Mouse (Mus musculus): ENCODE measurements around the gene Fggy. TPM values are rescaled to one million over a fixed set of nuclear protein-coding genes. Genes with fewer than 3 reads are reported as not detected.
A peak's percentile ranks its signal among the peaks of the same experiment; 100 is the strongest.

Gene Fggy
- total RNA-seq, 2 experiments from 2014 or later, result 9.0 to 15.5 TPM

DNA sequence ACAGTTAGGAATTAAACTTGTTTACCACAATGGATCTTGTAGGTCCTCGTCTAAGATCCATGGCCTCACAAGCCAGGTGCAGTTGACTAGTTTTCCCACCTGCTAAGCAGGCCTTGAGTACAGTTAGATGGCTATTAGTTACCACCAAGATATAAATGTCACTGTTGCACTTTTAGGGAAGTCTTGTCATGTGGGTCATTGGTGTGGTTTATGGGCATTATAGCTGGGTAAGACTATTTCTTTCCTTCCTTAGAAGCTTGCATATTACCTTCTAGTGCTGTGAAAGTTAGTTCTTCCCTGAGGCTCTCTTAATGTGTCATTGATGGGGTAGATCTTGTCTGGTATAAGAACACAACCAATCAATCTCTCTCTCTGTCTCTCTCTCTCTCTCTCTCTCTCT, 152.4 kb downstream of the Fggy start:
- ATAC-seq (replicated peaks; ENCODE audit: poor library complexity, severe bottlenecking), result peak; percentile 66

DNA sequence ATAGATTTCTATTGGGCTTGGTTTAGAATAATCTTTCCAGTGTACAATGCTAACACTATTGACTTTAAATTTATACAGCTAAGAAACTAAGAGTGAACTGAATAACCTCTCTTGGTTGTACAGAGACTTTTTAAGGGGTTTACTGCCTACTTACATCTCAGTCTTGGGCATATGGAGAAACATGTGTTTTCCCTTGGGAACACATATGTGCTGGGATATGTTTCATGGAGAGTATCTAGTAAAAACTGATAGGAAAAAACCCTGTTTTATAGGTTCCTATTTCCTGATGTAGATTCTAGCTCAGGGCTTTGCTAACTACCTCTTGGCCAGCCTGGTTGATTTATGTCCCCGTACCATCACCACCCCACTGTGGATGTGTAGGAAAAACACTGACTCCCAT, 155.5 kb downstream of the Fggy start:
- ATAC-seq (replicated peaks; ENCODE audit: poor library complexity, severe bottlenecking), result no peak

DNA sequence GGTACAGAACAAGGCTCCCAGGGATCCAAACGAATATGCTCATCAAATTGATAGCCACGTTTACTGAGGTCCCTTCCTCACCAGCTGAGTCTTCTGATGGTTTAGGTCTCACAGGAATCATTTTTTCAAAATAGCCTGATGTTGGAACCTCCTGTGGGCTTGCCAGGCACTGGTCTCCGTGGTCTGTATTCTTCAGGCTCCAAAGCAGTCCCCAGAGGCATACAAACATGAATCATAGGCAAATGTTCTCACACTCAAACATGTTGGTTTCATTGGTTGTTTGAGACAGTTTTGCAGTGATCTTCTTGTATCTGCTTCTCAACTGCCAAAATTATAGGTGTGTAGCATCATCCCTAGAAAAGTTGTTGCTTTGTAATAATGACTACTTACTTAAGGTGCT, 156.0 kb downstream of the Fggy start:
- no peak for ATAC-seq (replicated peaks; ENCODE audit: poor library complexity, severe bottlenecking)

DNA sequence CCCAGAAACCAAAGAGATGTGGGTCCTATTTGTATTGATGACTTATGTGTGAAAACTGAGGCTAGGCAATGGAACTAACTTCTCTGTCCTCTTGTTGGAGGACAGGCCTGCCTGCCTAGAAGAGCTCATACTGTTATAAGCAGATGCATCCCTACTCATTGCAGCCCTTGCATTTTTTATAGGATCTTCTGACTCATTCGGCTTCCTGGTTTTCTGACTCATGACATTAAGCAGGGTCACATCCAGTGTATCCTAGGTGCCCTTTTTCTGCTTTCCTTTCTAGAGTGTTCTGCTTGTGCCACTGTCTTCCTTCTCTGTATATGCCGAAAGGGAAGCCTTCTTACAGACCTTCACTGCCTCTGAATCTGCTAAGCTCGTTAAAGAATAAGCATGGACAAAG, 158.8 kb downstream of the Fggy start:
- no peak for ATAC-seq (replicated peaks; ENCODE audit: poor library complexity, severe bottlenecking)

DNA sequence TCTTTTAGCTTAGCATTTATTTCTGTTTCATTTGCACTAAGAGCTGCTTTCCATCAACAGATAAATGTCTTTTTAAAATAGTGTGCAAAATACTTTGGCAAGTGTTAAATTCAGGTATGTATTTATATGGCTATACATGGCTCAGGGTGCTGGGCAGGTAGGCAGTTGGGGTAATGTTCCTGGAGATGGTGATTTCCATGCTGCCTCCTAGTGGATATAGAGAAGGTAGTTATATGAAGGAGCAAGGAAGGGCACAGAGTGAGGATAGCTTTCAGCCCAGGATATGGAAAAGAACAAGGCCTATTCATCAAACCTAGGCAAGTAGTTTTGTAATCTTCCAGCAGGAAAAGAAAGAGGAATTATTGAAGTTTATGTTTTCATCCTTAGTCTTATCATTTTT, 166.3 kb downstream of the Fggy start:
- ATAC-seq (replicated peaks; ENCODE audit: poor library complexity, severe bottlenecking), result no peak

DNA sequence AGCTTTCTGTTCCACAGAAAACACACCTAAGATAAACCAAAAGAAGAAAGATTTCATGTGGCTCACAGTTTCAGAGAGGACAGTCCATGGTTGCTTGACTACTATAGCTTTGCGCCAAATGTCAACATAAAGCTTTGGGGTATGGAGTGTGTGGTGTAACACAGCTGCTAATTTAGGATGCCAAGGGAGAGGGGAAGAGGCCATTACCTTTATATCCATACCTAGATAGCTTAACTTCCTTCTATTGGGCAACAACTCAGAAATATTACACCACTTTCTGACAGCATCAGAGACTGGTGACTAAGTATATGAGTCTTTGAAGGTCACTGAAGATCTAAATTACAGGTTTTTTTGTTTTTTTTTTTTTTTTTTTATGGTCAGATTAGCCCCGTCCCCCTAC, 169.1 kb downstream of the Fggy start:
- ATAC-seq (replicated peaks; ENCODE audit: poor library complexity, severe bottlenecking), result peak; percentile 79

DNA sequence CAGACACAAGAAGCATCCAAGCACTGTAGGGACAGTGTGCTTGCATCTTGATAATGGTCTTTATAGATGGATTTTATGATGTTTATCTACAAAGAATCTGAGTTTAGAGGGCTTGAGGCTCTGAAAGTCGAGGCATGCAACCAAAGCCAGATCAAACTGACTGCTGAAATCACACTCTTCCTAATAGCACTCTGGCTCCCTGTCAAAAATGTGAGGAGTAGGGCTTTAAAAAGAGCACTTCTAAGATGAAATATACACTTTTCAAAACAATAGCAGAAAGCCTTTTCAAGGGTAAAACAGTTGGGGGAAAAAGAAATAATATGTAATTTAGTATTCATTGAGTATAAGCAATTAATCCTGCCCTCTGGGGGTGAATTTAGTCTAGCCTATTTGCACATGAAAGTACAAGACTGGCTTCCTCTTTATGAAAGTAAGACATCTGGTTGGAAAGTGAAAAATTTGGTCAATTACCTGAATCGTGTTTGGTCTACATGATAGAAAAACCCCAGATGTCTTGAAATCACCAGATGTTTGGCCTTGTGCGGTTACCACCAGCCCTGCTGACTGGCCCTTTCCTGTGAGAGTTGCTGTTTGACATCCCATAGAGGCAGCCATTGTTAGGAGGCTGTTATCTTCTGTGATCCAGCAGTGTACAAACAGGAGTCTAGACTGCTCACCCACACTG, 172.0 kb downstream of the Fggy start:
- no peak for ATAC-seq (replicated peaks; ENCODE audit: poor library complexity, severe bottlenecking)

DNA sequence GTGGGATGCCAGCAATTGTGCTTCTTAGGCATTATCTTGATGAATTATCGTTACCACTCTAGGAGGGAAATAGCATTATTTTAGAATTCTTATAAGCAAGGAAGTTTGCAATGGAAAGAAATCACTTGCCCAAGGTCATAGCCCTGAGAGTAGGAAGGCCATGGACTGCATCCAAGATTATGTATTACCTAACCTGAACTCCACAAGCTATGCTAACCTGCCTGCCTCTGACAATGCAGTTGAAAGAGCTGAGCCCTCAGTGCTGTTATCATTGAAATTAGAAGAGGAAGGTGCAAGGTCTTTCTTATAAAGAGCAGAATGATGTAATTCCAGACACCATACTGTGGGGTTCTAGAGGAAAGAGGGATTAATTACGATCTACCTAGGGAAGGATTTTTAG, 173.8 kb downstream of the Fggy start:
- no peak for ATAC-seq (replicated peaks; ENCODE audit: poor library complexity, severe bottlenecking)

DNA sequence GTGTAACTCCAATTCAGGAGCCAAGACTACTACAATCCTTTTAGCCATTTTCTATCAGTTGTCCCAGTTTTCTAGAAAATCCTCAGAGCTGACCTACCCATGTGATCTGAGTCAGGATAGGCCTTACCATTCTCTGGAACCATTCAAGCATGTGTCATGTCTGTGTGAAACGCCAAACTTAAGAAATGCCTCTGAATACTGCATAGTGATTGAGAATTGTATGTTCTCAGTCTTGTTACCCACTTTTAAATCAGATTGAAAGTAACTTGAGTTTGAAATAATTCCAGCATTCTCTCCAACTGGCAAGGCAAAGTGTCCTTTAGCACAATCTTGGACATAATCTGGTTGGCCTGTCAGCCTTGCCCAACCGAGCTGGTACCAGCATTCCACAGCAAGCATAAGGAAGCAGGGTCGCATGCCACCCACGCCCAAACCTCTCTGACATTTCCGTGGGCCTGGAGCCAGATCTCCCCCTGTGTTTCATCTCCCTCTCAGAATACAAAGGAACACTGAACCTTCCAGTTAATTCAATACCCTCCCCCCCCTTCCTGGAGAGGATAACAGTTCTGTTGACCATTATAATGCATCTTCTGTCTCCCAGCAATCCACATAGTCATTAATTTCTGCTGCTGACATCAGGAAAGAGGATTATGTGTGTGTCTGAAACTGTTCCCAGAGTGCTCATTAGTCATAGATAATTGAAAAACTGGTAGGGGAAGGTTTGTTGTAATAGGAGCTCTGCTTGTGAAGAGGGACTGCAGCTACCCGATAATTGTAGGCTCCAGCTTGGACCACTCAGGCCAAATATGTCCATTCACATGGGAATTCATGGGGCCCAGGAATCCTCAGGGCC, 176.3 kb downstream of the Fggy start:
- no peak for ATAC-seq (replicated peaks; ENCODE audit: poor library complexity, severe bottlenecking)

DNA sequence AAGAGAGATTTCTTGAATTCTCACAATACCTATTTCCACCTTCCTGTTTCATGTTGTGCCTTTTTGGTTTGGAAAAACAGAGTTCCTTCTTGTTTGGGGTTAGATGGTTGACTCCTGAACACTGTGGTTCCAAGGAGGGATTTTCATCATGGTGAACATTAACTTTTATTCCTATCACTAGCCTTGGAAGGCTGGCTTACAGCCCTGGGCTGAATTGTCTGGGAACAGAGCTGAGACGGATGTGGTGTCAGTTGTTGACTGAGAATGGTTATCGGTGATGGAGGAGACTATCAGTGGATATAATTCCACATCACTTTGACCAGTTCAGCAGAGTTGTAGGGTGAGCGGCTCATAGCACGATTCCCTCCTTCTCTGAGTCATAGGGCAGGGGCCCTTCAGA, 178.7 kb downstream of the Fggy start:
- no peak for ATAC-seq (replicated peaks; ENCODE audit: poor library complexity, severe bottlenecking)

DNA sequence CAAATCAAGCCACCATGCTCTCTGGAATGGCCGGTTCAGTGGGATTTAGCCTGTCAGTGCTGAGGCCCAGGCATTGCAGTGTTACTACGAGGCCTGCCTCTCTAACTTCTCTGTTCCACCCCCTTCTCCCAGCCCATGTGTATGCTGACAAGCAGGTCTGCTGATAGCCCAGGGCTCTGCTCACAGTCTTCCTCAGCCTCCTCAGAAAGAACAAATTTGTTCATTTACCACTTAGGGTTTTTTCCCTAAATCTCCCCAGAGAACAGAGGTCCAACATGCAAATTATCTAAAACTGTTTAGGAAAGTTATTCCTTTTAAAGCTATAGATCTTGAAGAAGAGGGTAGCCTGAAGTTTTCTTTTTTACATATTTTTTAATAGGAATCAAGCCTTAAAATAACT, 179.4 kb downstream of the Fggy start:
- ATAC-seq (replicated peaks; ENCODE audit: poor library complexity, severe bottlenecking), result no peak

DNA sequence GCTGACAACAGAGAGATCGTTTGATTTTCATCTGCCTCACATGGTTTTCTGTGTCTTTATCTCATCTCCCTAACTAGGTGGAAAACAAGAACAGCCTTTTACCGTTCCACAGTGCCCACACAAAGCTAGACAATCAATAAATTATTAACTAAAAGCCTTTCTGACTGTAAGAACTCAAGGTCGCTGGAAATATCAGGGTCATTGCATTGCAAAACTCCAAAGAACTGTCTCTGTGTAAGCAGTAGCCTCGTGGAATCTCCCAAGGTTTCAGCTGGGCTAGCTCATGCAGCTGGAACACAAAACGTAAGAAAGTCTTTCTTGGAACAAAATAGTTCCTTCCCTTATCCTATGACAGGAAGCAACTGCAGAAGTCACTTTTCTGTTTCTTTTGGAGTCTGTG, 180.9 kb downstream of the Fggy start:
- ATAC-seq (replicated peaks; ENCODE audit: poor library complexity, severe bottlenecking), result no peak

DNA sequence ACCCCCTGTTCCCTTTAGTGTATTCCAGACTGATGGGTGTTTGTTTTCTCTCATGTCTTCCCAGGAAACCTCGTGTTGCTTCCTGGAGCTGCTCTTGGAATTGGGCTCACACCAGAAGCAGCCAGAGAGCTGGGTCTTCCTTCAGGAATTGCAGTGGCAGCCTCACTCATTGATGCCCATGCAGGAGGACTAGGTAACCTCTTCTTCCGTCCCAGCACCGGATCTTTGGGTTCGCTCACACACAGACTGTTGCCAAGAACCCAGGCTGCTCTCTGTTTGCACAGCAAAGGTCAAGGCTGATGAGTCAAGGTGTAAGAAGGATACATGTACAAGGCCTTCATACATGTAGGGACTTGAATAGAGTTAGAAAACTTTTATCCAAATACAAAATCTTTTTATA, 181.4 kb downstream of the Fggy start:
- no peak for ATAC-seq (replicated peaks; ENCODE audit: poor library complexity, severe bottlenecking)

DNA sequence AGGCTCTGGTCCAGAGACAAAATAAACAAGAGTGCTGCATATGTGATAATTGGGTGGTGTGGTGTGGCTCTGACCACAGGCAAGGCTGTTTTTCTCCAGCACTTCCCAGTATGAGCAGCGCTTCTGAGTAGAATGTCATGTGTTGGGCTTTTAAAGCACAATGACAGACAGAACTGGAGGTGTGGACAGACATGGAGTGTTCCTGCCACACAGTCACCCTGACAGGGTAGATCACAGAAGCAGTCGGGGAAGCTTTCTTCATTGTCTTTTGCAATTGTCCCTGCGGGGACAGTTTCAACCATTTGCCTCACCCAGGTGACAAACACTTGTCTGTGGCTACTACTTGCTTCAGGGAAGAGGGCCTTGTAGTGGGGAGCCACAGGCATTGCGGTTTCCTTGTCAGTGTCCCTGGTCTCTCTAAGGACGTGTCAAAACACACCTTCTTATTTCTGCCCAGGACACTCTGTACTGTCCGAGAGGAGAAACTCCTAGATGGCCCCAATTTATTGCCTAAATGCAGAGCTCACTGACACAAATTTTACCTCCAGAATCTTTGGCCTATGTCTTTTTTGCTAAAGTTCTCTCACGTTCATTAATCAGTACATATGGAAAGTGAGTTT, 183.9 kb downstream of the Fggy start:
- ATAC-seq (replicated peaks; ENCODE audit: poor library complexity, severe bottlenecking), result peak; percentile 67

DNA sequence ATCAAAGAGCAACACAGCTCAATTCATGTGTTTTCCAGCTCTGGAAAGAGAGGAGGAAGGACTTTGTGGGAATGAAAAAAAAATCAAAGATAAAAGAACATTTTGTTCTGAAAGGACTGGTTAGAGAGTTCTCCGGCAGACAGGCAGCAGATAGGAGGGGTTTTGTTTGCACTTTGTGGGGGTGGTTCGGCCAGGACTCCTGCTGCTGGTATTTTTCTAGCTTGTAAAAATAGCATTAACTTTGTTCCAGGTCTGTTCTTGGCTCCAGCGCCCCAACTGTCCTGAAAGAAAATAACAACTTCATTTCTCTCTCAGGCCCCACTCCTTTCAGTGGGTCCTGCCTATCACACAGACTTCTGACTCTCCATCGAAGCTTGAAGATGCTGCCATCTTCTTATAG, 185.7 kb downstream of the Fggy start:
- ATAC-seq (replicated peaks; ENCODE audit: poor library complexity, severe bottlenecking), result no peak

DNA sequence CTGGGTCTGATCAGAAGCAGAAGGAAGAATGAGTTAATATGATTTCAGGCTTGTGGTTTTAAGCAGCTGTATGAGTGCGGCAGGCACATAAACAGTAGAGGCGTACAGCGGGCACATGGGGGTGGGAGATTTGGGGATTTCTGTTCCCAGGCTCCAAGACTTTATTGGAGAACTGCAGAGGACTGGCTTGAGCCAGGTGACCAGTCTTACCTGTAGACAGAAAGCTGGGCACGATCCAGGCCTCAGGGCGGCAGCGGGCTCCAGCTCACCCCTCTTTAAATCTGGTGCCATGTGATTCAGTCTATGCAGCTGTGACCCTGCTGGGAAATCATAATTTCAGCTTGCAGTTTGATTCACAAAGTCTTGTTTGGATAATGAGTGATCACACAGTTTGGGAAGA, 189.6 kb downstream of the Fggy start:
- no peak for ATAC-seq (replicated peaks; ENCODE audit: poor library complexity, severe bottlenecking)

DNA sequence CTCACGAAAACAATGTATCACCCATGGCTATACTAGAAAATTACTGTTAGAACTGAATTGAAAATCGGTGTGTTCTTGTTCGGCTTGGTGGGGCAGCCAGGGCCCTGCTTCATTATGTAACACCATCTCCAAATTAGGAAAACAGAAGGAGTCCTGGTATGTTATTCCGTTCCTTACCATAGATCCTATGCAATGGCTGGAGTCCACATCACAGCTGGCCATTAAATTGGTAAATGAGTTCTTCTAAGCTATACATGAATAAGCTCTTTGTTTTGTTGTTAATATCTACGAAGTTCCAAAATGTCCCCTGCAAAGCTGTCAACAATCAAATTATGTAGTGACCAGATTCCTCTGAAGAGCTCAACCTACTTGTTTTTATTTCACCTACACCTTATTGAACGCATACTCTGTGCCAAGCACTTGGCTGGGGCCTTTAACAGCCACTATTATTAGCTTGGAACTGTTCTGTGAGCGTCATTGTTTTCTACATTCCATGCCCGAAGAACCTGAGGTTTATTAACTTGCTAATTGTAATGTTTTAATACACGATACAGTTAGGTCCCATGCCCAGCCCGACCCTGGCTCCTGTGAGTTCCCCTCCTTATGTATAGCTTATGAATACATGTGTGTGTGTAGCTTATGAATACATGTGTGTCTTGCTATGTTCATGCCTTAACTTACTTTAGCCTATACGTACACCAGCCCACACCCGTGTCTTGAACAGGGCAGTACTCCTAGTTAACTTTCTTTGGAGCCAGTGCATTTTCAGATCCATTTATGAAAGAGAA, 190.3 kb downstream of the Fggy start:
- ATAC-seq (replicated peaks; ENCODE audit: poor library complexity, severe bottlenecking), result no peak

DNA sequence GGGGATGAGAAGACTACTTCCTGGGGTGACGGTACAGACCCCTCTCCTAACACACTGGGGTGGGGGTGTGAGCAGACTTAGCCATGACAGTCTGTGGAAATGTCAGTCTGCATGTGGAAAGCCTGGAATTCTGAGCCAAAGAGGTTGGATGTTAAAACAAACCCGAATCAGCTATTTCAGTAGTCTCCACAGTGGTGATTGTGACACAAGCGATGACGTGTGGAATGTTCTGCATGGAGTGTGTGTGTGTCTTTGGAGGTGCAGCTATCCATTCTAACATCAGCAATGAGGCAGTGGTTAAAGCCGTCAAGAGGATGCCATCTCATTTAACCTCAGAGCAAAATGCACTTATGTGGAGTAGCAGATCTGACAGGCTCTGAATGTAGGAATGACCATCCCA, 192.9 kb downstream of the Fggy start:
- ATAC-seq (replicated peaks; ENCODE audit: poor library complexity, severe bottlenecking), result no peak

DNA sequence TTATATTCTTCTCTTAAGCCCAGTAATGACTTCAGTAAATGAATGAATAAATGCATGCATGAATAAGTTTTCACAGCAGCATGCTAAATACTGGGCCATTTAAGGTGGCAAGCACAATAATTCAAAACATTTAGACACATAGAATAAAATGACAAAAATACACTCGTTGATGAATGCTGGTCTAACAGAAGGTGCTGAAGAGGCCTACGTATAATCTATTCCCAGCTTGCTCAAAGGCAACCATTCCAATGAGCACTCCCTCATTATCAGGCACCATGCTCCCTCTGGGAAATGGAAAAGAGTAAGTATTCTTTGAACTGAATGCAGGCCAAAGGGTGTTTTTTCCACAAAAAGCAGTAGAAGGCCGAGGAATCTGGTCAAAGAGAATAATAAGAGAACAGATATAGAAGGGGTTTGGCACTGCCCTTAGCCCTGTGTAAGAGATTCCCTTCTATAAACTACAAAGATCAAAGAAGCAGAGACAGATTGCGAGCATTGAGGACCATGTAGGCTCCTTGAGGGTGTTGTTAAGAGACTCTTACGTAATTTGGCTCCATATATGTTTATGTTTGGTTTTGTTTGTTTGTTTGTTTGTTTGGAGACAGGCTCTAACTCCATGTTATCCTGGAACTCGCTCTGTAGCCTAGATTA, 195.4 kb downstream of the Fggy start:
- no peak for ATAC-seq (replicated peaks; ENCODE audit: poor library complexity, severe bottlenecking)

DNA sequence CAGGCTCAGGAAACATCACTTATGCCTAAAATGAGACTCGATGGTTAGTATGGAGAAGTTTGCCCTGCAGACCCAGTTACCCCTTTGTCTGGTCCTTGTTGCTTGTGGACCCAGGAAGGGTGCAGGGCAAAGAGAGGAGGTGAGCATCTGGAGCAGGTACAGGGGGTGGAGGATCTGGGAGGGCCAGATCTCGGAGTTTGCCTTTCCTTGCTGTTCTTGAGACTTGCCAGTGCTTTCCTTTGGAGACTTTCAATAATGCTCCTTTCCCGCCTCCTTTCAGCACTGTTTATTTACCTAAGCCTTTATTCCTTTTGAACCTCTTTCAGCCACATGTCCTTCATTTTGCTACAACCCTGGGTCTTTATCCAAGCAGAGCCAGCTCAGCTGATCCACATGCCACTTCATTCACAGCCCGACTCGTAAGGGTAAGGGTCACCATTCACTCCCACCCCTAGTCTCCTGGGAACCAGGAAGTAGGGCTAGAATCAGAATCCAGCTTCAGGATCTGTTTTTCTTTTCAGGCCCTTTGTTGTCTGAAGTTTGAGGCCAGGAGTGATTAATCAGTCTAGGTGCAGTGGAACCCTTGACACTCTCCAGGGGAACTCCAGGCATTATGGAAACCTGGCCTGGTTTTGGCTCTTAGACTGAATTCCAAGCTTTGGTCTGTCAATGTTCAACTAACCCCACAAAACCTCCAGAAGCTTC, 201.9 kb downstream of the Fggy start:
- no peak for ATAC-seq (replicated peaks; ENCODE audit: poor library complexity, severe bottlenecking)

Measured in granulocyte monocyte progenitor cell, adult 5-6 weeks (primary cell).